Mouse (Mus musculus): ENCODE data around the gene Saa3. TPM values are rescaled to one million over a fixed set of nuclear protein-coding genes. Genes with fewer than 3 reads are reported as not detected.
A peak's percentile ranks its signal among the peaks of the same experiment; 100 is the strongest.
"Not testable (repeated sequence)": the region's sequence is repeated elsewhere in the genome, so short reads cannot be mapped to it uniquely, and the experiment has no call there.

Gene Saa3
- polyA plus RNA-seq, 1 experiment from 2014 or later = 0.88 TPM

GRCm38 (mm10) chr7:46696754-46697153 lies 18.7 kb downstream of the Saa3 start:
- 67% methylated on average over 1 of the region's 1 CpGs for WGBS

GRCm38 (mm10) chr7:46686827-46687226 lies 28.7 kb downstream of the Saa3 start:
- Histone ChIP-seq H3K4me3 (replicated peaks) (no peak overlapping the region), H3K27ac (no peak overlapping the region), H3K4me1 (replicated peaks) (no peaks in the 10 kb centered on the region), H3K9ac (no peak overlapping the region), H3K4me2 (replicated peaks) (no peak overlapping the region), H3K36me3 (peaks cover 17% of the 10 kb centered on the region), H3K9me3 (no peaks in the 10 kb centered on the region), H3K27me3 (replicated peaks) (no peaks in the 10 kb centered on the region)
- no peak for ATAC-seq
- 84% methylated on average over 5 of the region's 5 CpGs for WGBS

More at GRCm38 (mm10) chr7:46696754-46697153, 18.7 kb downstream of the Saa3 start:
- Histone ChIP-seq H3K27ac (no peak overlapping the region), H3K4me2 (replicated peaks) (no peak overlapping the region), H3K27me3 (replicated peaks) (no peaks in the 10 kb centered on the region), H3K36me3 (peaks cover 41% of the 10 kb centered on the region), H3K4me1 (replicated peaks) (no peaks in the 10 kb centered on the region), H3K4me3 (replicated peaks) (no peak overlapping the region), H3K9me3 (no peaks in the 10 kb centered on the region), H3K9ac (no peak overlapping the region)
- no peak for ATAC-seq

- H3K9me3 ChIP-seq = no peaks in the 10 kb centered on the region
- H3K4me2 ChIP-seq (replicated peaks) = no peak overlapping the region
- H3K27ac ChIP-seq = no peak overlapping the region
- no peaks in the 10 kb centered on the region for H3K27me3 ChIP-seq (replicated peaks)
- no peak for ATAC-seq
- H3K4me1 ChIP-seq (replicated peaks) = 0 out of 2 replicates have a peak, but pooled peaks cover 3% of the 10 kb centered on the region
- H3K36me3 ChIP-seq = no peaks in the 10 kb centered on the region
- H3K9ac ChIP-seq = no peak overlapping the region
- no peak overlapping the region for H3K4me3 ChIP-seq (replicated peaks)
These were observed 34.8 kb downstream of the Saa3 start for GRCm38 (mm10) chr7:46680732-46681131.

- not testable (repeated sequence) for H3K9ac ChIP-seq; H3K4me2 ChIP-seq (replicated peaks); H3K27ac ChIP-seq; H3K27me3 ChIP-seq (replicated peaks); H3K36me3 ChIP-seq; H3K4me3 ChIP-seq (replicated peaks); ATAC-seq; H3K4me1 ChIP-seq (replicated peaks); H3K9me3 ChIP-seq
- 79% methylated on average over 7 of the region's 7 CpGs for WGBS
These were observed 36.5 kb downstream of the Saa3 start for GRCm38 (mm10) chr7:46679044-46679443.

GRCm38 (mm10) chr7:46678417-46678816 lies 37.1 kb downstream of the Saa3 start:
- Histone ChIP-seq H3K4me2 (replicated peaks) (no peak overlapping the region), H3K4me1 (replicated peaks) (0 out of 2 replicates have a peak, but pooled peaks cover 3% of the 10 kb centered on the region), H3K9me3 (no peaks in the 10 kb centered on the region), H3K4me3 (replicated peaks) (no peak overlapping the region), H3K9ac (no peak overlapping the region), H3K27ac (no peak overlapping the region), H3K27me3 (replicated peaks) (no peaks in the 10 kb centered on the region), H3K36me3 (no peaks in the 10 kb centered on the region)
- 67% methylated on average over 3 of the region's 3 CpGs for WGBS
- no peak for ATAC-seq

- ATAC-seq = no peak
- no peak overlapping the region for H3K9ac ChIP-seq
- no peak overlapping the region for H3K4me3 ChIP-seq (replicated peaks)
- H3K36me3 ChIP-seq = no peaks in the 10 kb centered on the region
- H3K4me1 ChIP-seq (replicated peaks) = 0 out of 2 replicates have a peak, but pooled peaks cover 3% of the 10 kb centered on the region
- no peak overlapping the region for H3K27ac ChIP-seq
- no peaks in the 10 kb centered on the region for H3K27me3 ChIP-seq (replicated peaks)
- no peaks in the 10 kb centered on the region for H3K9me3 ChIP-seq
- WGBS = 51% methylated on average over 5 of the region's 5 CpGs
- no peak overlapping the region for H3K4me2 ChIP-seq (replicated peaks)
These were observed 38.6 kb downstream of the Saa3 start for GRCm38 (mm10) chr7:46676808-46677360.

GRCm38 (mm10) chr7:46675886-46676285 lies 39.6 kb downstream of the Saa3 start:
- 81% methylated on average over 8 of the region's 8 CpGs for WGBS
- Histone ChIP-seq H3K4me1 (replicated peaks) (0 out of 2 replicates have a peak, but pooled peaks cover 3% of the 10 kb centered on the region), H3K9ac (no peak overlapping the region), H3K4me2 (replicated peaks) (no peak overlapping the region), H3K4me3 (replicated peaks) (no peak overlapping the region), H3K27me3 (replicated peaks) (no peaks in the 10 kb centered on the region), H3K36me3 (no peaks in the 10 kb centered on the region), H3K9me3 (no peaks in the 10 kb centered on the region), H3K27ac (no peak overlapping the region)
- ATAC-seq = no peak

- H3K4me3 ChIP-seq (replicated peaks) = no peak overlapping the region
- H3K27ac ChIP-seq = no peak overlapping the region
- 94% methylated on average over 7 of the region's 7 CpGs for WGBS
- H3K4me2 ChIP-seq (replicated peaks) = no peak overlapping the region
- no peaks in the 10 kb centered on the region for H3K9me3 ChIP-seq
- no peak for ATAC-seq
- H3K36me3 ChIP-seq = no peaks in the 10 kb centered on the region
- no peaks in the 10 kb centered on the region for H3K27me3 ChIP-seq (replicated peaks)
- H3K4me1 ChIP-seq (replicated peaks) = 0 out of 2 replicates have a peak, but pooled peaks cover 3% of the 10 kb centered on the region
- no peak overlapping the region for H3K9ac ChIP-seq
These were observed 40.4 kb downstream of the Saa3 start for GRCm38 (mm10) chr7:46675061-46675460.

- Histone ChIP-seq H3K9ac (no peak within 1 kb of the TSS), H3K4me3 (replicated peaks) (no peak within 1 kb of the TSS), H3K27ac (no peak within 1 kb of the TSS), H3K27me3 (replicated peaks) (peaks cover under 1% of the 10 kb centered on the region; the same call in 1 of the 2 replicates), H3K36me3 (no peaks in the 10 kb centered on the region), H3K4me2 (replicated peaks) (no peak within 1 kb of the TSS), H3K4me1 (replicated peaks) (peaks cover 2% of the 10 kb centered on the region; the same call in 1 of the 2 replicates), H3K9me3 (no peaks in the 10 kb centered on the region)
- 35% methylated on average over 10 of the region's 10 CpGs for WGBS
- ATAC-seq = no peak
These were observed 43.3 kb downstream of the Saa3 start, which contains the start of gene Tph1 for GRCm38 (mm10) chr7:46672160-46672672. TSS of gene Tph1 (minus strand) at chr7:46672537.

GRCm38 (mm10) chr7:46667256-46667655 lies 48.2 kb downstream of the Saa3 start:
- peak overlapping the region; percentile 39 for H3K4me2 ChIP-seq (replicated peaks)
- no peak overlapping the region; the same call in 1 of the 2 replicates for H3K4me3 ChIP-seq (replicated peaks)
- no peaks in the 10 kb centered on the region for H3K36me3 ChIP-seq
- ATAC-seq = peak; percentile 55
- 1% methylated on average over 21 of the region's 21 CpGs for whole genome bisulfite sequencing
- H3K27me3 ChIP-seq (replicated peaks) = peaks cover 13% of the 10 kb centered on the region
- peaks cover 3% of the 10 kb centered on the region; the same call in 1 of the 2 replicates for H3K4me1 ChIP-seq (replicated peaks)
- H3K9ac ChIP-seq = no peak overlapping the region
- no peaks in the 10 kb centered on the region for H3K9me3 ChIP-seq
- H3K27ac ChIP-seq = no peak overlapping the region

- no peak overlapping the region for H3K27ac ChIP-seq
- H3K4me3 ChIP-seq (replicated peaks) = no peak overlapping the region
- H3K4me2 ChIP-seq (replicated peaks) = no peak overlapping the region
These were observed 50.3 kb downstream of the Saa3 start for GRCm38 (mm10) chr7:46665236-46665635.

More at GRCm38 (mm10) chr7:46665236-46665635, 50.3 kb downstream of the Saa3 start:
- Histone ChIP-seq H3K27me3 (replicated peaks) (peaks cover 13% of the 10 kb centered on the region), H3K9me3 (no peaks in the 10 kb centered on the region), H3K9ac (no peak overlapping the region), H3K36me3 (no peaks in the 10 kb centered on the region), H3K4me1 (replicated peaks) (peaks cover 3% of the 10 kb centered on the region; the same call in 1 of the 2 replicates)
- WGBS = 35% methylated on average over 9 of the region's 9 CpGs
- no peak for ATAC-seq

Data from intestine, embryonic 15.5 days (tissue).